Mouse (Mus musculus) embryonic facial prominence, embryonic 10.5 days (tissue): ENCODE measurements around the gene Zfp956. TPM values are rescaled to one million over a fixed set of nuclear protein-coding genes. Genes with fewer than 3 reads are reported as not detected.

ENCODE experiments used
- DNase-seq: peaks from one replicate; pipeline ENCODE4 v3.0.0-alpha.2; 2017; ENCODE audit warnings: low spot score
- H3K27ac ChIP-seq: fragments of 300-500 bp; sonication (generic); replicated peaks from 2 replicates; pipeline ENCODE4 v1.5.1; 2016; ENCODE audit warnings: mild to moderate bottlenecking
- H3K27me3 ChIP-seq: fragments of 300-500 bp; sonication (generic); replicated peaks from 2 replicates; pipeline ENCODE4 v1.6.1; 2016; ENCODE audit warnings: low read depth, mild to moderate bottlenecking; ENCODE audit not compliant: poor library complexity, severe bottlenecking
- H3K36me3 ChIP-seq: fragments of 300-500 bp; sonication (generic); replicated peaks from 2 replicates; pipeline ENCODE4 v1.6.1; 2016; ENCODE audit warnings: mild to moderate bottlenecking, moderate library complexity
- H3K4me1 ChIP-seq: fragments of 300-500 bp; sonication (generic); 2 replicates; pipeline ENCODE4 v1.6.1; 2016
- H3K4me3 ChIP-seq: fragments of 300-500 bp; sonication (generic); 2 replicates; pipeline ENCODE4 v1.5.1; 2016; ENCODE audit warnings: mild to moderate bottlenecking, moderate library complexity
- H3K9me3 ChIP-seq: fragments of 300-500 bp; sonication (generic); 2 replicates; pipeline ENCODE4 v1.6.1; 2016; ENCODE audit warnings: mild to moderate bottlenecking
- WGBS: fragments of 180-500 bp; shearing (Covaris S2); methylation state at CpG from one replicate; pipeline ENCODE4 v1.1.7; 2016; 5-methylcytosine and 5-hydroxymethylcytosine counted together
- polyA plus RNA-seq: library from polyadenylated mRNA; unstranded; fragments of >200 nt; fragmentation: Nextera tagmentation; extraction: Ambion mirVana; gene quantifications from 2 replicates; pipeline ENCODE4 v1.2.1, GENCODE M21; 2016

Zfp956 gene
- polyA plus RNA-seq, 1 experiment from 2014 or later, result 9.2 TPM

GRCm38 (mm10) chr6:47983936-47984335 is 30.7 kb downstream of the Zfp956 start:
- Histone ChIP-seq H3K36me3 (no peaks in the 10 kb centered on the region), H3K27ac (no peak overlapping the region), H3K9me3 (no peaks in the 10 kb centered on the region), H3K4me1 (0 out of 2 replicates have a peak, but pooled peaks cover 4% of the 10 kb centered on the region), H3K4me3 (no peak overlapping the region), H3K27me3 (no peaks in the 10 kb centered on the region)
- WGBS, result 16% methylated on average over 2 of the region's 2 CpGs
- no peak for DNase-seq

GRCm38 (mm10) chr6:47995661-47996060 is 42.5 kb downstream of the Zfp956 start:
- no peaks in the 10 kb centered on the region for H3K27me3 ChIP-seq
- H3K9me3 ChIP-seq, result no peaks in the 10 kb centered on the region
- H3K4me3 ChIP-seq, result no peak overlapping the region
- no peak for DNase-seq
- whole genome bisulfite sequencing, result 88% methylated on average over 9 of the region's 9 CpGs
- no peak overlapping the region for H3K27ac ChIP-seq
- no peaks in the 10 kb centered on the region for H3K4me1 ChIP-seq
- H3K36me3 ChIP-seq, result no peaks in the 10 kb centered on the region

GRCm38 (mm10) chr6:48010727-48011126 is 57.5 kb downstream of the Zfp956 start:
- Histone ChIP-seq H3K4me1 (peaks cover 9% of the 10 kb centered on the region), H3K4me3 (no peak overlapping the region), H3K27ac (no peak overlapping the region), H3K27me3 (no peaks in the 10 kb centered on the region), H3K9me3 (no peaks in the 10 kb centered on the region), H3K36me3 (no peaks in the 10 kb centered on the region)
- DNase-seq, result no peak
- 71% methylated on average over 8 of the region's 8 CpGs for WGBS

Other genes with a start within 250 kb of the Zfp956 start
- gene Pdia4, start 140.0 kb upstream of the Zfp956 start, polyA plus RNA-seq, result 323 and 333 TPM in 2 replicates
- 7.6 and 8.0 TPM in 2 replicates for gene Zfp786, start 122.5 kb upstream of the Zfp956 start, polyA plus RNA-seq
- gene Zfp398, start 117.7 kb upstream of the Zfp956 start, polyA plus RNA-seq, result 8.6 TPM in 2 replicates
- 17.9 and 18.5 TPM in 2 replicates for gene Zfp282, start 76.2 kb upstream of the Zfp956 start, polyA plus RNA-seq
- 21.6 and 23.6 TPM in 2 replicates for gene Zfp212, start 32.9 kb upstream of the Zfp956 start, polyA plus RNA-seq
- 12.4 and 13.4 TPM in 2 replicates for gene Zfp777, start 95.5 kb downstream of the Zfp956 start, polyA plus RNA-seq
- 21.6 and 23.6 TPM in 2 replicates for gene Zfp746, start 133.2 kb downstream of the Zfp956 start, polyA plus RNA-seq